Mouse (Mus musculus): Measurements from ENCODE around the gene Olfr1219. TPM values are rescaled to one million over a fixed set of nuclear protein-coding genes. Genes with fewer than 3 reads are reported as not detected.

The Olfr1219 gene
- polyA plus RNA-seq (2014; fragmentation: Nextera tagmentation; extraction: Ambion mirVana) = not detected in 2 replicates

DNA sequence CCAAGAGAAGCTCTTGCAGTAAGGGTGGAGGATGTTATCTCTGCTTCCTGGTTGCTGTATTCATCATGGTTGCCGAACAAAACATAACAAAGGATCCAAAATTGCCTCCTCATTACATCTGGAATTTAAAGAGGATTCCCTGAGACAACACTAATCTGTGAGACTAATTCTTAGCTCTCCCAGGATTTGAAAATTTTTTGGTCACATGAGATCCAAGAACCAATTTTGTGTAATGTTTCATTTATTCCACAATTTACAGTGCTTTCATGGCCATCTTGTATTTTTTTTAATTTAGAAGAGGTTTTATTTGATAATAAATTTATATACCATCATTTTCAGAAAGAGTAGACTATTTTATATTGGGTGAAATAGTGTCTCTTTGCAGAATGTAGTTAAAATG, at the start of gene Olfr1219:
Olfr1219 (minus strand) TSS at position 101 of the 400 bp plus-strand sequence.
- H3K4me2 ChIP-seq (ENCODE audit: low read length) = no peak within 1 kb of the TSS
- H3K27me3 ChIP-seq (ENCODE audit: control insufficient read depth, insufficient read depth, low read length) = no peaks in the 10 kb centered on the region
- no peaks in the 10 kb centered on the region for H3K9me3 ChIP-seq (ENCODE audit: control insufficient read depth, low read length)
- H3K9ac ChIP-seq (ENCODE audit: low read length) = no peak within 1 kb of the TSS
- H3K27ac ChIP-seq (replicated peaks in 1 of 2; ENCODE audit: control insufficient read depth in 1 of 2, insufficient read depth in 1 of 2, low read depth in 2 of 2, low read length in 2 of 2) = no peak within 1 kb of the TSS
- ATAC-seq (ENCODE audit: insufficient number of reproducible peaks, insufficient read depth, low FRiP score, low read depth) = no peak
- 56% methylated on average over 1 of the region's 1 CpGs for WGBS
- no peak within 1 kb of the TSS for H3K4me3 ChIP-seq (ENCODE audit: control insufficient read depth in 1 of 2, insufficient read depth in 1 of 2, low read depth in 1 of 2, low read length in 2 of 2)
- no peaks in the 10 kb centered on the region for H3K4me1 ChIP-seq (ENCODE audit: control insufficient read depth in 2 of 2, insufficient read depth in 2 of 2, low read length in 2 of 2)
- no peaks in the 10 kb centered on the region for H3K36me3 ChIP-seq (ENCODE audit: control insufficient read depth, insufficient read depth, low read length)

- ATAC-seq (ENCODE audit: insufficient number of reproducible peaks, insufficient read depth, low FRiP score, low read depth) = no peak
- H3K9ac ChIP-seq (ENCODE audit: low read length) = no peak within 1 kb of the TSS
- no peaks in the 10 kb centered on the region for H3K36me3 ChIP-seq (ENCODE audit: control insufficient read depth, insufficient read depth, low read length)
- H3K9me3 ChIP-seq (ENCODE audit: control insufficient read depth, low read length) = no peaks in the 10 kb centered on the region
- no peak within 1 kb of the TSS for H3K4me3 ChIP-seq (ENCODE audit: control insufficient read depth in 1 of 2, insufficient read depth in 1 of 2, low read depth in 1 of 2, low read length in 2 of 2)
- WGBS = 12% methylated on average over 3 of the region's 3 CpGs
- no peaks in the 10 kb centered on the region for H3K4me1 ChIP-seq (ENCODE audit: control insufficient read depth in 2 of 2, insufficient read depth in 2 of 2, low read length in 2 of 2)
- H3K4me2 ChIP-seq (ENCODE audit: low read length) = no peak within 1 kb of the TSS
- H3K27ac ChIP-seq (replicated peaks in 1 of 2; ENCODE audit: control insufficient read depth in 1 of 2, insufficient read depth in 1 of 2, low read depth in 2 of 2, low read length in 2 of 2) = no peak within 1 kb of the TSS
- no peaks in the 10 kb centered on the region for H3K27me3 ChIP-seq (ENCODE audit: control insufficient read depth, insufficient read depth, low read length)
Observed at GRCm38 (mm10) chr2:89132954-89133353, 49.6 kb upstream of the Olfr1219 start, which contains the start of gene Olfr1222. Gene Olfr1222, minus strand, starts transcription at chr2:89133054.

- no peak within 1 kb of the TSS for H3K4me2 ChIP-seq (ENCODE audit: low read length)
- no peaks in the 10 kb centered on the region for H3K9me3 ChIP-seq (ENCODE audit: control insufficient read depth, low read length)
- no peak within 1 kb of the TSS for H3K4me3 ChIP-seq (ENCODE audit: control insufficient read depth in 1 of 2, insufficient read depth in 1 of 2, low read depth in 1 of 2, low read length in 2 of 2)
- H3K27ac ChIP-seq (replicated peaks in 1 of 2; ENCODE audit: control insufficient read depth in 1 of 2, insufficient read depth in 1 of 2, low read depth in 2 of 2, low read length in 2 of 2) = no peak within 1 kb of the TSS
- 76% methylated on average over 2 of the region's 2 CpGs for WGBS
- no peaks in the 10 kb centered on the region for H3K36me3 ChIP-seq (ENCODE audit: control insufficient read depth, insufficient read depth, low read length)
- H3K4me1 ChIP-seq (ENCODE audit: control insufficient read depth in 2 of 2, insufficient read depth in 2 of 2, low read length in 2 of 2) = no peaks in the 10 kb centered on the region
- no peak within 1 kb of the TSS for H3K9ac ChIP-seq (ENCODE audit: low read length)
- no peaks in the 10 kb centered on the region for H3K27me3 ChIP-seq (ENCODE audit: control insufficient read depth, insufficient read depth, low read length)
- no peak for ATAC-seq (ENCODE audit: insufficient number of reproducible peaks, insufficient read depth, low FRiP score, low read depth)
Observed at GRCm38 (mm10) chr2:89117183-89117582, 33.9 kb upstream of the Olfr1219 start, which contains the start of gene Olfr1221. Gene Olfr1221, minus strand, starts transcription at chr2:89117283.

DNA sequence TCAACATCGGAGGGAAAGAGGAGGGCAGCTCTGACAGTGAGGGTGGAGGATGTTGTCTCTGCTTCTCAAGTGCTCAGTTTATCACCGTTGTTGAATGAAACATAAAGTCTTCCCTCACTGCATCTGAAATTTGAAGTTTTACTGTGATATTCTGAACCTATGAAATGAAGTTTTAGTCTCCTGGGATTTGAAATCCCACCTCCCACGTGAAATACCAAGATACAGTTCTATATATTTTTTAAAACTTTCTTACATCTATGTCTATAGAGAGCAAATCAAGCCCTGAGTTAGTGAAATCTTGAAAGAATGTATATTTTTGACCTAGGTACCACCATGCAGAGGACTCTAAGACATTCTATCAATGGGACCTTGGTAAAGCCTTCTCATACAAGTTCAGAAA, 23.4 kb upstream of the Olfr1219 start, which contains the start of gene Olfr1220:
Olfr1220 (minus strand) TSS at position 101 of the 400 bp plus-strand sequence.
- Histone ChIP-seq H3K4me2 (ENCODE audit: low read length) (no peak within 1 kb of the TSS), H3K4me3 (ENCODE audit: control insufficient read depth in 1 of 2, insufficient read depth in 1 of 2, low read depth in 1 of 2, low read length in 2 of 2) (no peak within 1 kb of the TSS), H3K9me3 (ENCODE audit: control insufficient read depth, low read length) (no peaks in the 10 kb centered on the region), H3K9ac (ENCODE audit: low read length) (no peak within 1 kb of the TSS), H3K36me3 (ENCODE audit: control insufficient read depth, insufficient read depth, low read length) (no peaks in the 10 kb centered on the region), H3K27me3 (ENCODE audit: control insufficient read depth, insufficient read depth, low read length) (no peaks in the 10 kb centered on the region), H3K4me1 (ENCODE audit: control insufficient read depth in 2 of 2, insufficient read depth in 2 of 2, low read length in 2 of 2) (no peaks in the 10 kb centered on the region), H3K27ac (replicated peaks in 1 of 2; ENCODE audit: control insufficient read depth in 1 of 2, insufficient read depth in 1 of 2, low read depth in 2 of 2, low read length in 2 of 2) (no peak within 1 kb of the TSS)
- no peak for ATAC-seq (ENCODE audit: insufficient number of reproducible peaks, insufficient read depth, low FRiP score, low read depth)
- 63% methylated on average over 3 of the region's 3 CpGs for WGBS

GRCm38 (mm10) chr2:89105651-89106050, 22.3 kb upstream of the Olfr1219 start:
- H3K9ac ChIP-seq (ENCODE audit: low read length) = no peak overlapping the region
- no peak overlapping the region for H3K27ac ChIP-seq (replicated peaks in 1 of 2; ENCODE audit: control insufficient read depth in 1 of 2, insufficient read depth in 1 of 2, low read depth in 2 of 2, low read length in 2 of 2)
- H3K4me3 ChIP-seq (ENCODE audit: control insufficient read depth in 1 of 2, insufficient read depth in 1 of 2, low read depth in 1 of 2, low read length in 2 of 2) = no peak overlapping the region
- H3K27me3 ChIP-seq (ENCODE audit: control insufficient read depth, insufficient read depth, low read length) = no peaks in the 10 kb centered on the region
- no peaks in the 10 kb centered on the region for H3K9me3 ChIP-seq (ENCODE audit: control insufficient read depth, low read length)
- no peaks in the 10 kb centered on the region for H3K4me1 ChIP-seq (ENCODE audit: control insufficient read depth in 2 of 2, insufficient read depth in 2 of 2, low read length in 2 of 2)
- ATAC-seq (ENCODE audit: insufficient number of reproducible peaks, insufficient read depth, low FRiP score, low read depth) = no peak
- H3K36me3 ChIP-seq (ENCODE audit: control insufficient read depth, insufficient read depth, low read length) = no peaks in the 10 kb centered on the region
- no peak overlapping the region for H3K4me2 ChIP-seq (ENCODE audit: low read length)

DNA sequence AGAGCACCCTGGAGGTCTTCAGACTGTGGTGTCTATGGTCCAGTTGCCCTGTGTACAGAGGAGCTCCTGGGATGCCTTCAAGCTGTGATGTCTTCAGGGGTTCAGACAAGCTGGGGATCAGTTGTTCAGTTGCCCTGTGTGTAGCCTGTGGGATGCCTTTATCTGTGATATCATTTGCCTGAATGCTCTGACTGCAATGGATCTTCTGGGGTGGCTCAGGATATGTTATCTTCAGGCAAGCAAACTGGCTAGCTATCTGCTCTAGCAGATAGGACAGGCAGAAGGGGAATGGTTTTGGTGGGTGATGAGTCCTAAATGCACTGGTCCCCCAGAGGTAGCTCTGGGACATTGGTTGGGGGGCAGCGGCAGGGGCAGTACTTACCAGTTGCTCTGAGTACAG, 10.5 kb upstream of the Olfr1219 start:
- Histone ChIP-seq H3K4me3 (ENCODE audit: control insufficient read depth in 1 of 2, insufficient read depth in 1 of 2, low read depth in 1 of 2, low read length in 2 of 2) (no peak overlapping the region), H3K27ac (replicated peaks in 1 of 2; ENCODE audit: control insufficient read depth in 1 of 2, insufficient read depth in 1 of 2, low read depth in 2 of 2, low read length in 2 of 2) (no peak overlapping the region), H3K4me2 (ENCODE audit: low read length) (no peak overlapping the region), H3K27me3 (ENCODE audit: control insufficient read depth, insufficient read depth, low read length) (no peaks in the 10 kb centered on the region), H3K4me1 (ENCODE audit: control insufficient read depth in 2 of 2, insufficient read depth in 2 of 2, low read length in 2 of 2) (no peaks in the 10 kb centered on the region), H3K36me3 (ENCODE audit: control insufficient read depth, insufficient read depth, low read length) (no peaks in the 10 kb centered on the region), H3K9ac (ENCODE audit: low read length) (no peak overlapping the region), H3K9me3 (ENCODE audit: control insufficient read depth, low read length) (no peaks in the 10 kb centered on the region)
- 73% methylated on average over 1 of the region's 1 CpGs for WGBS
- ATAC-seq (ENCODE audit: insufficient number of reproducible peaks, insufficient read depth, low FRiP score, low read depth) = no peak

DNA sequence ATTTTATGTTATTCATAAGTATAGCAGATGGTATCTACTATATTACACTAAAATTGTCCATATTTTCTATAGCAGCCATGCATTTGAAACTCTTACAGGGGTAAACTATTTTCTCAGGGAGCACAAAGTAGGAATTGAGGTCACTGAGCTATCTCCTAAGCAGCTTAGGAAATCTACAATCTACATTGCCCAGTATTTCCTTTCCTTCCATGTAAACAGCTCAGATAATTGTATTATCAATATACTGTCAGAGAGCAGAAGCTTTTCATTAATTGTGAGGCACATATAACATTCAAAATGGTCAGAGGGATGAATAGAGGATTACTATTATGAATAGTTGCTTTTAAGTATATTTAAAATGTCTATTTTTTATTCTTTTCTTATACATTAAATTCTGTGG, 1.8 kb downstream of the Olfr1219 start:
- Histone ChIP-seq H3K27me3 (ENCODE audit: control insufficient read depth, insufficient read depth, low read length) (no peaks in the 10 kb centered on the region), H3K9ac (ENCODE audit: low read length) (no peak overlapping the region), H3K36me3 (ENCODE audit: control insufficient read depth, insufficient read depth, low read length) (no peaks in the 10 kb centered on the region), H3K27ac (replicated peaks in 1 of 2; ENCODE audit: control insufficient read depth in 1 of 2, insufficient read depth in 1 of 2, low read depth in 2 of 2, low read length in 2 of 2) (no peak overlapping the region), H3K4me3 (ENCODE audit: control insufficient read depth in 1 of 2, insufficient read depth in 1 of 2, low read depth in 1 of 2, low read length in 2 of 2) (no peak overlapping the region), H3K4me2 (ENCODE audit: low read length) (no peak overlapping the region), H3K9me3 (ENCODE audit: control insufficient read depth, low read length) (no peaks in the 10 kb centered on the region), H3K4me1 (ENCODE audit: control insufficient read depth in 2 of 2, insufficient read depth in 2 of 2, low read length in 2 of 2) (no peaks in the 10 kb centered on the region)
- no peak for ATAC-seq (ENCODE audit: insufficient number of reproducible peaks, insufficient read depth, low FRiP score, low read depth)

DNA sequence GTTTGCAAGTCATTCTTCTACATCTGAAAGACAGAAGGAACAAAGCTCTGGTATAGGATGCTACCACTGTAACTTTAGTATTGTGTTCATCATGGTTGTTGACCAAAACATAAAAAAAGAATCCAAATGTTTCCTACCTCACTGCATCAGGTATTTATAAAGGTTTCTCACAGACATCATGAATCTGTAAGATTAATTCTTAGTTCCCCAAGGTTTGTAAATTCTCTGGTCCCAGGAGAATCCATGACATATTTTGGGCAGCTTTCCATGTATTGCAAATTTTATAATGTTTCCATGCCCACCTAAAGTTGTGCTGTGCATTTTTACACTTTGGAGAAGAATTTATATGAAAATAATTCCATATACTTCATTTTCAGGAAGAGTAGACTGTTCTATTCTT, 22.2 kb downstream of the Olfr1219 start, which contains the start of gene Olfr1218:
Olfr1218 (minus strand) TSS at position 101 of the 400 bp plus-strand sequence.
- no peak for ATAC-seq (ENCODE audit: insufficient number of reproducible peaks, insufficient read depth, low FRiP score, low read depth)
- H3K4me1 ChIP-seq (ENCODE audit: control insufficient read depth in 2 of 2, insufficient read depth in 2 of 2, low read length in 2 of 2) = no peaks in the 10 kb centered on the region
- H3K36me3 ChIP-seq (ENCODE audit: control insufficient read depth, insufficient read depth, low read length) = no peaks in the 10 kb centered on the region

More for the DNA sequence above, 22.2 kb downstream of the Olfr1219 start, which contains the start of gene Olfr1218:
- no peak within 1 kb of the TSS for H3K4me3 ChIP-seq (ENCODE audit: control insufficient read depth in 1 of 2, insufficient read depth in 1 of 2, low read depth in 1 of 2, low read length in 2 of 2)
- H3K27me3 ChIP-seq (ENCODE audit: control insufficient read depth, insufficient read depth, low read length) = no peaks in the 10 kb centered on the region
- H3K9me3 ChIP-seq (ENCODE audit: control insufficient read depth, low read length) = no peaks in the 10 kb centered on the region
- H3K9ac ChIP-seq (ENCODE audit: low read length) = no peak within 1 kb of the TSS
- no peak within 1 kb of the TSS for H3K4me2 ChIP-seq (ENCODE audit: low read length)
- no peak within 1 kb of the TSS for H3K27ac ChIP-seq (replicated peaks in 1 of 2; ENCODE audit: control insufficient read depth in 1 of 2, insufficient read depth in 1 of 2, low read depth in 2 of 2, low read length in 2 of 2)
